Mouse (Mus musculus) B cell, adult 2 months (primary cell): Measurements from ENCODE around the gene Ccdc141.

Experiments used
- DNase-seq, 2 experiments: peaks; one replicate each; pipeline ENCODE4 v3.0.0; 2022

Gene Ccdc141

GRCm38 (mm10) chr2:76969637-76970036 is 200.8 kb downstream of the Ccdc141 start:
- DNase-seq, result no peak

GRCm38 (mm10) chr2:76968919-76969318 is 201.5 kb downstream of the Ccdc141 start:
- peak; percentile 46 to 48 for DNase-seq

DNA sequence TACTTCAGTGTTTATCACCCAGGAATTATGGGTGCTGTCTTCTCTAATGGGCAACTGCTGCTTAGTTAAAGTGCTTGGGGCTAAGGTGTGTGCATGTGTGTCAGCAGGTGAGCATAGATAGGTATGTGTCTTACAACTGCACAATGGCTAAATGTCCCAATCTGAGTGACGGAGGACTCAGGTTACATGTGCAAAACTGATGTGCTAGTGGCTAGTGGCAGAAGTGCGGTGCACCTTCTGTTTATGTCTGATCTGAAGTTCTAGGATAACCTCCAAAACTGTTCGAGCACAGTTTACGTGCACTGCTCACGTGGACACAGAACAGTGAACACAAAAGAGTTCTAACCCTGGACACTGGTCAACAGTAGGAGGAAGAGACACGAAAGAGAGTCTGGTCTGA is 203.9 kb downstream of the Ccdc141 start:
- no peak for DNase-seq

GRCm38 (mm10) chr2:76966013-76966412 is 204.4 kb downstream of the Ccdc141 start:
- DNase-seq, result no peak

- DNase-seq, result no peak
These were observed 204.9 kb downstream of the Ccdc141 start for GRCm38 (mm10) chr2:76965542-76965941.

DNA sequence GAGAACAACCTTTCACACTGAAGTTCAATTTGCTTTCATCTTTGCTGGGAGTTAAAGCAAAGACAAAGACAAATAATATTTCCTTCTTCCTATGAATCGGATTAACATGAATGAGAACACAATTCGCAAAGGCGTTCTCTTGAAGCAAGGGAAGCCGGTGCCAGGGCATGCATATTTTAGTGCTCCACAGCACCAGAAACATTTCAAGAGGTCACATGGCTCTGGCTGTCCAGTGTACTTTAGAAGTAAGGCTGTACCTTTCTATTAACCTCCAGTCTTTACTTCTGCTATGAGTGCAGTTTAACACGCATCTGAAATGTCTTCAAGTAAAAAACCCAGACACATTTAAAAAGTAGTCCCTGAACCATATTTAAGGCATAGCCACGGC is 208.4 kb downstream of the Ccdc141 start:
- no peak for DNase-seq

GRCm38 (mm10) chr2:76961420-76962044 is 208.9 kb downstream of the Ccdc141 start:
- DNase-seq, result no peak
